Mouse (Mus musculus) lung, postnatal 0 days (tissue): ENCODE data around the gene Srebf2. TPM values are rescaled to one million over a fixed set of nuclear protein-coding genes. Genes with fewer than 3 reads are reported as not detected.
"Not testable (repeated sequence)": the region's sequence is repeated elsewhere in the genome, so short reads cannot be mapped to it uniquely, and the experiment has no call there.

Experiments used
- ATAC-seq: fragments of 200-750 bp; cut with Nextera tagmentation; 2 replicates; pipeline ENCODE4 v1.8.0; 2017; ENCODE audit warnings: moderate library complexity
- DNase-seq: peaks from one replicate; pipeline ENCODE4 v3.0.0-alpha.2; 2016; ENCODE audit warnings: low spot score
- H3K27ac ChIP-seq: fragments of 300-500 bp; sonication (generic); 2 replicates; pipeline ENCODE4 v1.5.1; 2014; ENCODE audit warnings: antibody characterized with exemption, mild to moderate bottlenecking, low read length, mixed read lengths
- H3K27me3 ChIP-seq: fragments of 300-500 bp; sonication (generic); replicated peaks from 2 replicates; pipeline ENCODE4 v1.6.1; 2014; ENCODE audit warnings: low read length, mixed read lengths; ENCODE audit not compliant: insufficient read depth
- H3K36me3 ChIP-seq: fragments of 300-500 bp; sonication (generic); 2 replicates; pipeline ENCODE4 v1.6.1; 2014; ENCODE audit warnings: low read length, mixed read lengths; ENCODE audit not compliant: insufficient read depth
- H3K4me1 ChIP-seq: fragments of 300-500 bp; sonication (generic); 2 replicates; pipeline ENCODE4 v1.6.1; 2014; ENCODE audit warnings: antibody characterized with exemption, low read depth, low read length, mixed read lengths; ENCODE audit not compliant: insufficient read depth
- H3K4me2 ChIP-seq: fragments of 300-500 bp; sonication (generic); replicated peaks from 2 replicates; pipeline ENCODE4 v1.6.1; 2014; ENCODE audit warnings: low read depth, mild to moderate bottlenecking, low read length, moderate library complexity, mixed read lengths
- H3K4me3 ChIP-seq: fragments of 300-500 bp; sonication (generic); 2 replicates; pipeline ENCODE4 v1.5.1; 2014; ENCODE audit warnings: low read depth, low read length
- H3K9ac ChIP-seq: fragments of 300-500 bp; sonication (generic); replicated peaks from 2 replicates; pipeline ENCODE4 v1.6.1; 2014; ENCODE audit warnings: low read depth, mild to moderate bottlenecking
- H3K9me3 ChIP-seq: fragments of 300-500 bp; sonication (generic); 2 replicates; pipeline ENCODE4 v1.6.1; 2016; ENCODE audit warnings: low read length, mixed read lengths
- CTCF ChIP-seq: IDR thresholded peaks from 2 replicates; pipeline ENCODE4 v1.5.1; 2016; ENCODE audit warnings: antibody characterized with exemption, mild to moderate bottlenecking
- EP300 ChIP-seq: IDR thresholded peaks from 2 replicates; pipeline ENCODE4 v1.6.1; 2016; ENCODE audit warnings: antibody characterized with exemption, mild to moderate bottlenecking, control low read depth
- WGBS: fragments of 180-500 bp; shearing (Covaris S2); extraction: QIAGEN DNeasy Blood & Tissue Kit; methylation state at CpG from one replicate; pipeline ENCODE4 v1.1.7; 2014; 5-methylcytosine and 5-hydroxymethylcytosine counted together
- polyA plus RNA-seq: library from polyadenylated mRNA; unstranded; fragments of >200 nt; fragmentation: Nextera tagmentation; extraction: Ambion mirVana; gene quantifications from 2 replicates; pipeline ENCODE4 v1.2.1, GENCODE M21; 2015

Gene Srebf2
- polyA plus RNA-seq: 113 and 115 TPM in 2 replicates

DNA sequence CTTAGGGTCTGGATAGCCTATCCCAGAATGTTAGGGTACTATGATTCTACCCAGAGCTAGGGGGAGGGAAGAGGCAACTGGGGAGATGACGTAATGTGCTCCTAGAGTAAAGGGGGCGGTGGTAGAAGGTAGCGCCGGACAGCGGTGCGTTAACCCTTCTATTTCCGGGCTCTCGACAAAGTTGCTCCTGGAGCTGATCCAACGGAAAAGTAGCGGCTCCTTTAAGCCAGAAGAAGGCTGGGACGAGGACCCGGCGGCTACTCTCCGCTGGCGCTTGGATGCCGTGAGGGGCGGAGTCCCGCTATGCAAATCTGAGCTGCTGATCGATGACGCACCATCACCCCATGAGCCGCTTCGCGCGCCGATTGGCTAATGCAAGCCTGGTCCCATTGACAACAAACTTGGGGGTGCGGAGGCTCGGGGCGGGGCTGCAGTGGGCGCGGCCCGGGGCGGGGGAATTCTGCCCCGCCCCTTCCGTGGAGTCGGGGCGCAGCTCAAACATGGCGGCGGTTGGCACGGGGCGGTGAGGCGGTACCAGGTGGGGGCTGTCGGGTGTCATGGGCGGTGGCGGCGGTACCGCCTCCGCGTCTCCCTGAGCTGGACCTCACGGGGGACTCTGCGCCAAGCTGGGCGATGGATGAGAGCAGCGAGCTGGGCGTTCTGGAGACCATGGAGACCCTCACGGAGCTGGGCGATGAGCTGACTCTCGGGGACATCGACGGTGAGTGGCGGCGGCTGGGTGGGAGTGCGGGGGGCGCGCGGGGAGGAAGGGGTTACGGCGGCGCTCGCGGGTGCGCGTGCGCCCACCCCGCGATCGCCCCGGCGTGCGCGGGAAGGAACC, at the start of gene Srebf2:
Gene Srebf2 (plus strand): TSS at position 412 of the 841 bp plus-strand sequence.
- TF ChIP-seq EP300: peak; percentile 75; the same call in 1 of the 2 replicates
- TF ChIP-seq CTCF: no peak
- Histone ChIP-seq H3K27ac (peak within 1 kb of the TSS; percentile 92), H3K36me3 (no peaks in the 10 kb centered on the region), H3K9ac (peak within 1 kb of the TSS; percentile 69), H3K4me3 (peak within 1 kb of the TSS; percentile 92), H3K4me1 (peaks cover 16% of the 10 kb centered on the region; the same call in 1 of the 2 replicates), H3K4me2 (peak within 1 kb of the TSS; percentile 88), H3K9me3 (no peaks in the 10 kb centered on the region), H3K27me3 (no peaks in the 10 kb centered on the region)
- ATAC-seq (peak; percentile 96), DNase-seq (peak; percentile 99)
- WGBS: under 1% methylated on average over 46 of the region's 79 CpGs

DNA sequence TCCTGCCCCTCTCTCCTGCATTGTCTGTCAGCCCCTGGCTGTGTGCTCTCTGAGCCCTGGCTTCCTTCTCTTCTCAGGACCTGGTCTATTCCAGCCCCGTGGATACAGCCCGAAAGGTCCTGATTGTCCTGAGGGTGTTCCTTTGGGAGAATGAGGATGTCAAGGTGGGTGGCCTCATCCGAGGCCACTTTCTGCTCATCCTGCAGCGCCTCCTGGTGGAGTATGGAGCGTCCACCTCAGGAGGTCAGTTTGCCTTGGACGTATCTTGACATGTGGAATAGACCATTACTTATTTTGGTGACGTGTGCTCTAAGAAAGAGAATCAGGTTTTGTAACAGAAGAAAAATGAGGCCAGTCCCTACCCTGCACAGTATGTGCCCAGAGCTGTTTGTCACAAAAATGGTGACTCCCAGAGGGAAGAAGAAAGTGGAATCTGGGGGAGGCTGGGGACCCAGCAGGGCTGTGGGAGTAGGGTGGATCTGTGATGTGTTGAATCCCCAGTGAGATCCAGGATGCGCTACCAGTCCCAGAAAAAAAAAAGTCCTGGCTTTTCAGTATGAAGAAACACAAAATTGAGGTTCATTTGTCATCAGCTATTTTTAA, 39.9 kb upstream of the Srebf2 start:
- Histone ChIP-seq H3K36me3 (no peaks in the 10 kb centered on the region), H3K4me2 (no peak overlapping the region), H3K9ac (no peak overlapping the region), H3K27me3 (no peaks in the 10 kb centered on the region), H3K4me3 (no peak overlapping the region), H3K4me1 (no peaks in the 10 kb centered on the region), H3K9me3 (no peaks in the 10 kb centered on the region), H3K27ac (no peak overlapping the region)
- peak; percentile 9 for DNase-seq
- no peak for ATAC-seq
- WGBS: 18% methylated on average over 8 of the region's 8 CpGs
- no peak for TF ChIP-seq EP300
- TF ChIP-seq CTCF: peak; percentile 74

DNA sequence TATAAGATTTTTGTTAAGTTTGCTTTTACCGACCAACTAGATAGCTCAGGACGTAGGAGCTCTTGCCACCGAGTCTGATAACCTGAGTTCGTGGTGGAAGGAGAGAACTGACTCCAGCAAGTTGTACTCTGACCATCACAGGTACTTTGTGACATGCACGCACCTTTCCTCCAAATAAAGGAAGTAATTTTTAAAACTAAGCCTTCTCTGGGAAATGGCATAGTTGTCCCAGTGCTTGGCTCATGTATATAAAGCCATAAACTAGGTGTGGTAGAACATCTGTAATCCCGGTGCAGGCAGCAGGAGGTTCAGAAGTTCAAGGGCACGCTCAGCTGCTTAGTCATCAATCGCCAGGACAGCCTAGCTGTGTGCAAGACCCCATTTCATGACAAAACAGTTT, 26.4 kb upstream of the Srebf2 start:
- 78% methylated on average over 8 of the region's 8 CpGs for WGBS

DNA sequence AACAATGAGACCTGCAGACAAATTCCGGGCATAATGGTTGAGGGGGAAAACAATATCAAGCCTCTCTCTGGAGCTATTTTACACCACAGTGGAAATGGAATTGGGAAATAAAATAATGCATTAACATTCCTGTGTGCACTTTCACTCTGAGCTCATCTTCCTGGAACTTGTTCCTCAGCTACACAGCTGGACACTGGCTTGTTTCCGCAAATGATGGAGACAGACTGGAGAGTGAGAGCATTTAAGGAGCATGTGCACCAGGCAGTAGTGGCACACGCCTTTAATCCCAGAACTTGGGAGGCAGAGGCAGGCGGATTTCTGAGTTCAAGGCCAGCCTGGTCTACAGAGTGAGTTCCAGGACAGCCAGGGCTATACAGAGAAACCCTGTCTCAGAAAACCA, 20.3 kb upstream of the Srebf2 start:
- not testable (repeated sequence) for H3K9me3 ChIP-seq, H3K4me3 ChIP-seq, H3K9ac ChIP-seq, H3K4me2 ChIP-seq, DNase-seq, H3K4me1 ChIP-seq, ATAC-seq, H3K36me3 ChIP-seq, H3K27me3 ChIP-seq, H3K27ac ChIP-seq
- 78% methylated on average over 4 of the region's 4 CpGs for WGBS

More for the DNA sequence above, 26.4 kb upstream of the Srebf2 start:
- Histone ChIP-seq H3K27me3 (no peaks in the 10 kb centered on the region), H3K36me3 (no peaks in the 10 kb centered on the region), H3K9me3 (no peaks in the 10 kb centered on the region), H3K4me2 (no peak overlapping the region), H3K4me3 (no peak overlapping the region), H3K9ac (no peak overlapping the region), H3K4me1 (no peaks in the 10 kb centered on the region), H3K27ac (no peak overlapping the region)
- DNase-seq (no peak), ATAC-seq (no peak)
- TF ChIP-seq CTCF: no peak
- no peak for TF ChIP-seq EP300

DNA sequence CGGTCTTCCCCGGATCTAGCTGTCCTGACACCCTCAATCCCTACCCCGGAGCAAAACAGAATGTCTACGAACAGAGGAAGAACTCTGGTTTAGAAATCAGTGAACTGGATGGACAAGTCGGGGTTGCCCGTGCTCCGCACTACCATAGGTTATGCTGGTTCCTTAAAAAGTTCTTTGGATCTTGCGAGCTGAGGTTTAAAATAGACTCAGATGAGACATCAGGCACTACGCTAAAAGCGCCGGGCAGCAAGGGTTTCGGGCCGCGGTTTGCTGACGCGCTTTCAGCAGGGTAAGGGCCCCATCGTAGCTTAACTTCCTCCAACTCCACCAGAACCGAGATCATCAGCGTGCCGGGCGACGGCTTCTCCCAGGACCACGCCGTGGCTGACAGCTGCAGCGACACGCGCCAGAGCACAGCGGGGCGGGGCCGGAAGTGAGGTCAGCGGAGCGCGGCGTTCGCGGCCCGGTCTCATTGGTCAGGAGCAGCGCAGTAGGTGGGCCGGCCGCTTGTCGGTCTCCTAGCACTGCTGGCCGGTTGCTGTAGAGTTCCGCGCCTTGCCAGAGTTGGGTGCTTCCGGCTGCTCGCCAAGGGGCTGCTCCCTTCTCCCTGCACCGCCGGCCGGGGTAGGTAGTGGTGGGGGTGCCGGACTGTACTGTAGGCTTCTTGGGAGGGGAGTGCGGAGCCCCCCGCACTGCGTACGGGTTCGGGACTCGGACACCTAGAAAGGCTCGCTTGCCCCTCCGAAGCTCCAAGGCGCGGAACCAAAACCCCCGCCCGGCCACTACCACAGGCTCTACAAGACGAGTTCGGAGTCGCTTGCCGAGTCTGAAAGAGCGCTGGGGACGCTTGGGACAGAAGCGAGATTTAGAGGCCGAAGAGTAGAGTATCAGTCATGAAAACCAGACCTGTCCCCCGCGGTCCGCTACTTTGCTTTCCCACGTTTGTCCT, 19.3 kb upstream of the Srebf2 start, which contains the start of gene Ccdc134:
Gene Ccdc134 (plus strand): TSS at position 497 of the 949 bp plus-strand sequence.
- no peaks in the 10 kb centered on the region for H3K4me1 ChIP-seq
- WGBS: under 1% methylated on average over 72 of the region's 74 CpGs
- no peaks in the 10 kb centered on the region for H3K36me3 ChIP-seq
- no peaks in the 10 kb centered on the region for H3K9me3 ChIP-seq
- DNase-seq (peak; percentile 98), ATAC-seq (peak; percentile 100)
- peak within 1 kb of the TSS; percentile 59 for H3K4me3 ChIP-seq
- H3K27ac ChIP-seq: peak within 1 kb of the TSS; percentile 66
- TF ChIP-seq CTCF: no peak
- TF ChIP-seq EP300: no peak
- peak within 1 kb of the TSS; percentile 81 for H3K4me2 ChIP-seq
- no peaks in the 10 kb centered on the region for H3K27me3 ChIP-seq
- peak within 1 kb of the TSS; percentile 60 for H3K9ac ChIP-seq
